Mouse (Mus musculus) c-Kit-positive CD71-positive TER-119-positive erythroid progenitor cells, embryonic 14.5 days (primary cell): ENCODE data around the gene 1190002N15Rik.
A peak's percentile ranks its signal among the peaks of the same experiment; 100 is the strongest.

Source experiments
- DNase-seq: peaks from one replicate; pipeline ENCODE4 v3.0.0-alpha.2; 2013; ENCODE audit warnings: low spot score

1190002N15Rik gene

GRCm38 (mm10) chr9:94537970-94538822 is at the start of gene 1190002N15Rik:
TSS of gene 1190002N15Rik (minus strand) at chr9:94538081.
- DNase-seq: peak; percentile 91

- DNase-seq: no peak
Measured at GRCm38 (mm10) chr9:94582309-94582708, 44.4 kb upstream of the 1190002N15Rik start.

- DNase-seq: no peak
Measured at GRCm38 (mm10) chr9:94581661-94582060, 43.8 kb upstream of the 1190002N15Rik start.

- no peak for DNase-seq
Measured at GRCm38 (mm10) chr9:94580071-94580737, 42.3 kb upstream of the 1190002N15Rik start.

GRCm38 (mm10) chr9:94571802-94572201 is 33.9 kb upstream of the 1190002N15Rik start:
- no peak for DNase-seq

GRCm38 (mm10) chr9:94568386-94568785 is 30.5 kb upstream of the 1190002N15Rik start:
- no peak for DNase-seq

GRCm38 (mm10) chr9:94567722-94568314 is 29.9 kb upstream of the 1190002N15Rik start:
- DNase-seq: no peak

GRCm38 (mm10) chr9:94556776-94557514 is 19.1 kb upstream of the 1190002N15Rik start:
- DNase-seq: no peak

- peak; percentile 58 for DNase-seq
Measured at GRCm38 (mm10) chr9:94556249-94556648, 18.4 kb upstream of the 1190002N15Rik start.

GRCm38 (mm10) chr9:94550493-94551095 is 12.7 kb upstream of the 1190002N15Rik start:
- no peak for DNase-seq

- DNase-seq: no peak
Measured at GRCm38 (mm10) chr9:94543881-94544280, 6.0 kb upstream of the 1190002N15Rik start.

GRCm38 (mm10) chr9:94540343-94541095 is 2.6 kb upstream of the 1190002N15Rik start:
- peak; percentile 71 for DNase-seq

- no peak for DNase-seq
Measured at GRCm38 (mm10) chr9:94539346-94539865, 1.5 kb upstream of the 1190002N15Rik start.

- no peak for DNase-seq
Measured at GRCm38 (mm10) chr9:94538823-94539143, 902 bp upstream of the 1190002N15Rik start.

GRCm38 (mm10) chr9:94537051-94537917 is 597 bp downstream of the 1190002N15Rik start:
- DNase-seq: peak; percentile 50

- DNase-seq: no peak
Measured at GRCm38 (mm10) chr9:94536261-94536905, 1.5 kb downstream of the 1190002N15Rik start.

- no peak for DNase-seq
Measured at GRCm38 (mm10) chr9:94534795-94535194, 3.1 kb downstream of the 1190002N15Rik start.

- DNase-seq: no peak
Measured at GRCm38 (mm10) chr9:94534226-94534625, 3.7 kb downstream of the 1190002N15Rik start.

- DNase-seq: no peak
Measured at GRCm38 (mm10) chr9:94533641-94534040, 4.2 kb downstream of the 1190002N15Rik start.
